Mouse (Mus musculus) thymus, postnatal 0 days (tissue): Measurements from ENCODE around the gene Stim1. TPM values are rescaled to one million over a fixed set of nuclear protein-coding genes. Genes with fewer than 3 reads are reported as not detected.

ENCODE experiments used
- DNase-seq: peaks from one replicate; pipeline ENCODE4 v3.0.0-alpha.2; 2015; ENCODE audit warnings: low spot score
- polyA plus RNA-seq: library from polyadenylated mRNA; unstranded; fragments of >200 nt; fragmentation: Nextera tagmentation; extraction: Ambion mirVana; gene quantifications from 2 replicates; pipeline ENCODE4 v1.2.1, GENCODE M21; 2015

Stim1 gene
- polyA plus RNA-seq, 1 experiment from 2014 or later, result 42.1 TPM

- DNase-seq, result no peak
Observed at GRCm38 (mm10) chr7:102302471-102302870, 34.9 kb downstream of the Stim1 start.

GRCm38 (mm10) chr7:102305596-102305995 lies 38.0 kb downstream of the Stim1 start:
- no peak for DNase-seq

GRCm38 (mm10) chr7:102310266-102310665 lies 42.7 kb downstream of the Stim1 start:
- no peak for DNase-seq

- DNase-seq, result no peak
Observed at GRCm38 (mm10) chr7:102310821-102311220, 43.2 kb downstream of the Stim1 start.

GRCm38 (mm10) chr7:102312840-102313534 lies 45.4 kb downstream of the Stim1 start:
- DNase-seq, result no peak

- DNase-seq, result no peak
Observed at GRCm38 (mm10) chr7:102313535-102313863, 45.9 kb downstream of the Stim1 start.

GRCm38 (mm10) chr7:102314107-102314506 lies 46.5 kb downstream of the Stim1 start:
- no peak for DNase-seq

- DNase-seq, result no peak
Observed at GRCm38 (mm10) chr7:102314908-102315307, 47.3 kb downstream of the Stim1 start.

GRCm38 (mm10) chr7:102315435-102315834 lies 47.8 kb downstream of the Stim1 start:
- DNase-seq, result peak; percentile 32

- peak; percentile 29 for DNase-seq
Observed at GRCm38 (mm10) chr7:102317583-102318168, 50.1 kb downstream of the Stim1 start.

- no peak for DNase-seq
Observed at GRCm38 (mm10) chr7:102322137-102322536, 54.5 kb downstream of the Stim1 start.

- DNase-seq, result no peak
Observed at GRCm38 (mm10) chr7:102326323-102326722, 58.7 kb downstream of the Stim1 start.

- no peak for DNase-seq
Observed at GRCm38 (mm10) chr7:102330270-102330669, 62.7 kb downstream of the Stim1 start.

GRCm38 (mm10) chr7:102331476-102331875 lies 63.9 kb downstream of the Stim1 start:
- no peak for DNase-seq

- no peak for DNase-seq
Observed at GRCm38 (mm10) chr7:102333741-102334140, 66.1 kb downstream of the Stim1 start.

- DNase-seq, result no peak
Observed at GRCm38 (mm10) chr7:102337326-102337725, 69.7 kb downstream of the Stim1 start.

GRCm38 (mm10) chr7:102337898-102338297 lies 70.3 kb downstream of the Stim1 start:
- DNase-seq, result peak; percentile 75

- DNase-seq, result no peak
Observed at GRCm38 (mm10) chr7:102338956-102339355, 71.3 kb downstream of the Stim1 start.

- DNase-seq, result no peak
Observed at GRCm38 (mm10) chr7:102345893-102346292, 78.3 kb downstream of the Stim1 start.

GRCm38 (mm10) chr7:102347327-102347726 lies 79.7 kb downstream of the Stim1 start:
- no peak for DNase-seq

GRCm38 (mm10) chr7:102348681-102349080 lies 81.1 kb downstream of the Stim1 start:
- no peak for DNase-seq

GRCm38 (mm10) chr7:102349236-102349635 lies 81.6 kb downstream of the Stim1 start:
- DNase-seq, result no peak

GRCm38 (mm10) chr7:102353420-102353819 lies 85.8 kb downstream of the Stim1 start:
- no peak for DNase-seq
